Mouse (Mus musculus) forebrain, embryonic 11.5 days (tissue): ENCODE measurements around the gene Fam192a. TPM values are rescaled to one million over a fixed set of nuclear protein-coding genes. Genes with fewer than 3 reads are reported as not detected.

Source experiments
- ATAC-seq: fragments of 200-750 bp; cut with Nextera tagmentation; replicated peaks from 2 replicates; pipeline ENCODE4 v1.8.0; 2017; ENCODE audit warnings: moderate TSS enrichment; ENCODE audit not compliant: low FRiP score
- DNase-seq: peaks from one replicate; pipeline ENCODE4 v3.0.0-alpha.2; 2017; ENCODE audit warnings: low spot score
- H3K27ac ChIP-seq: fragments of 300-500 bp; sonication (generic); 2 replicates; pipeline ENCODE4 v1.5.1; 2014; ENCODE audit warnings: low read depth, low read length
- H3K27me3 ChIP-seq: fragments of 300-500 bp; sonication (generic); 2 replicates; pipeline ENCODE4 v1.6.1; 2014; ENCODE audit warnings: mild to moderate bottlenecking, low read length, mixed read lengths; ENCODE audit not compliant: control insufficient read depth, insufficient read depth
- H3K36me3 ChIP-seq: fragments of 300-500 bp; sonication (generic); 2 replicates; pipeline ENCODE4 v1.6.1; 2014; ENCODE audit warnings: mild to moderate bottlenecking, low read length, moderate library complexity, mixed read lengths; ENCODE audit not compliant: control insufficient read depth, insufficient read depth
- H3K4me1 ChIP-seq: fragments of 300-500 bp; sonication (generic); replicated peaks from 2 replicates; pipeline ENCODE4 v1.6.1; 2014; ENCODE audit warnings: low read length, mixed read lengths; ENCODE audit not compliant: control insufficient read depth, insufficient read depth
- H3K4me2 ChIP-seq: fragments of 300-500 bp; sonication (generic); 2 replicates; pipeline ENCODE4 v1.6.1; 2014; ENCODE audit warnings: low read depth, mild to moderate bottlenecking, low read length, moderate library complexity, mixed read lengths; ENCODE audit not compliant: severe bottlenecking
- H3K4me3 ChIP-seq: fragments of 300-500 bp; sonication (generic); 2 replicates; pipeline ENCODE4 v1.5.1; 2014; ENCODE audit warnings: low read depth, low read length
- H3K9ac ChIP-seq: fragments of 300-500 bp; sonication (generic); 2 replicates; pipeline ENCODE4 v1.6.1; 2014; ENCODE audit warnings: low read length
- H3K9me3 ChIP-seq: fragments of 300-500 bp; sonication (generic); 2 replicates; pipeline ENCODE4 v1.6.1; 2016; ENCODE audit warnings: low read length, mixed read lengths; ENCODE audit not compliant: control insufficient read depth
- WGBS: fragments of 180-500 bp; shearing (Covaris S2); extraction: QIAGEN DNeasy Blood & Tissue Kit; methylation state at CpG from one replicate; pipeline ENCODE4 v1.1.7; 2014; 5-methylcytosine and 5-hydroxymethylcytosine counted together
- polyA plus RNA-seq: library from polyadenylated mRNA; unstranded; fragments of >200 nt; fragmentation: Nextera tagmentation; extraction: Ambion mirVana; gene quantifications from 2 replicates; pipeline ENCODE4 v1.2.1, GENCODE M21; 2014

Gene Fam192a
- polyA plus RNA-seq, 1 experiment from 2014 or later, result 108 TPM

DNA sequence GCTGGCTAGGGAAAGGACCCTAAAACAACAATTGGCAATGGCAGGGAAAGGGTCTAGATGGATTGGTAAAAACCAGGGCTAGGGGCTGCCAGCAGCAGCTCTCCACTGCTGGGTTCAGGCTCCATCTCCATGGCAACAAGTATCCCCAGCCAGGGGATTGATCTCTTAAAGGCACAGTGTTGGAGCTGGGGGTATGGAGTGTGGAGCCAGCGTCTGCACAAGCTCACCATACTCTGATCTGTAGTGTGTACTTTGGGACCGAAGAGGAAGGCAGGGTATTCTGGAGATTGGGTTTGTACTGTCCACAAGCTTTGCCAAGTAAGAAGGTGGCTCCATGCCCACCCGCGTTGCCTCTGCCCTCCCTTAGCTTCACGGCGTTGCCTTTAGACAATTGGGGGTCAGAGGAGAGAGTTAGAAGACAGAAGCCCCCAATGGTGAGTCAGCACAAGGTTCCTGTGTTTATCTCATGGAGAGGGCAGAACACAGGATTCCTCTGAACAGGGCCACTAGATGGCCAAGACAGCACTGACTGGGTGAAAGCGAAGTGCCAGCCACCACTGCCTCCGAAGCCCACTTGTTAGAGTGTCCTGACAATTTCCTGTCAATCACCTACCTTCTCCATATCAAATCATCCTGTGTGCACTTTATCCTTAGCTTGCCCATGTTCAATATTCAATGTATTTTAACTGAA, 34.5 kb downstream of the Fam192a start:
- Histone ChIP-seq H3K27me3 (no peaks in the 10 kb centered on the region), H3K4me1 (peaks cover 13% of the 10 kb centered on the region), H3K27ac (peak overlapping the region; percentile 59), H3K9me3 (no peaks in the 10 kb centered on the region), H3K4me2 (0 out of 2 replicates have a peak overlapping the region, but pooled peaks have one; percentile 26), H3K4me3 (no peak overlapping the region), H3K36me3 (no peaks in the 10 kb centered on the region), H3K9ac (peak overlapping the region; percentile 37)
- peak; percentile 66 for DNase-seq
- ATAC-seq, result peak; percentile 89
- WGBS, result 57% methylated on average over 8 of the region's 8 CpGs

DNA sequence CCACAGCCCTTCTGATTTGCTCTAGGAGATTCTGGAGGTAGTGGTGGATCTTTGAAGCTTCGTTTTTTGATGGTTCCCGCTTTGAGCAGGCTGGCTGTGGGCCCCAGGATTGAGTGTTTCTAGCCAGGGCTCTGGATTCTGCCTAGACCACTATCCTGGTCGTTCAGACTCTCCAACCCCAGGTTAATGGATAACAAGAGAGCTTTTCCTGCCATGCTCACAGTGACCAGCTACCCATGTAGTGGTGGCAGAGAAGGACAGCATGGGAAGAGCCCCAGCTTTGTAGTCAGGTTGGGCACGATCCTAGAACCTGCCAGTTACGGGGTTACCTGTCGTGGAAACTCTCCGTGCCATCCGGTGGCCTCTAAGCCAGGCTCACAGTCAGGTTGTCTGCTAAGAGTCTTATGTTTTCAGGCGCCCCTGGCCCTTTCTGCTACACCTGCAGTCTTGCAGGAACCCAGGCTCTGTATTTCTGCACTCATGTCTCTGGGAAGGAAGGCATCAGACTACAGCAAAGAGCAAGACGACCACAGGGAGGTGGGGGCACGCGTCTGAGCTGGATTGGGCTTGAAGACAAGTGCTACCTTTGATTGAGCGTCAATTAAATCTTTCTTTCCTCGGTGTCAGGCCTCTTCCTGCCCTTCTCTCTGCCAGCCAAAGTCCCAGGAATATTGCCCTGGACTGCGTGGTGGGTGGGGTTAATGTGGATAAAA, 35.2 kb downstream of the Fam192a start:
- peak; percentile 31; the same call in 1 of the 2 replicates for ATAC-seq
- 0 out of 2 replicates have a peak overlapping the region, but pooled peaks have one; percentile 26 for H3K4me2 ChIP-seq

DNA sequence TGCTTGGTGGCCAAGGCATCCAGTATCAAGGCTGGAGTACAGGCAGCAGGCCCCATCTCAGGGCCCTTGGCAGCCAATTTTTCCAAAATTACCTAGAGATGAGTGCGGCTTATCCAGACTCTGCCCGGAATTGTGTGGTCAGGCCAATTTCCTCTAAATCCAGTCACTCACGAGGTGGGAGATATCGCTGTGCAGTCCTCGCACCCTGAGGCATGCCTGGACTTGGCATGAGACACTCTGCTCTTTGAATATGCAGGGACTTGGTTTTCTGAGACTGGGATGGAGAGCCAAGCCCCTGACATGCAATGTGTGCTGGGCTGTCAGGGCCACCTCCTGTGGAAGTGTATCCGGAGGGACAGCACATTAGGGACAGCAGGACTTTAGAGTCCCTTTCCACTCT, 35.8 kb downstream of the Fam192a start:
- 79% methylated on average over 6 of the region's 6 CpGs for WGBS
- Histone ChIP-seq H3K4me3 (no peak overlapping the region), H3K27me3 (no peaks in the 10 kb centered on the region), H3K9me3 (no peaks in the 10 kb centered on the region), H3K36me3 (no peaks in the 10 kb centered on the region), H3K4me2 (no peak overlapping the region), H3K27ac (peak overlapping the region; percentile 59; the same call in 1 of the 2 replicates), H3K4me1 (peaks cover 19% of the 10 kb centered on the region), H3K9ac (no peak overlapping the region; the same call in 1 of the 2 replicates)
- ATAC-seq, result no peak
- DNase-seq, result no peak

More for the DNA sequence above, 35.2 kb downstream of the Fam192a start:
- Histone ChIP-seq H3K27ac (peak overlapping the region; percentile 59), H3K9ac (peak overlapping the region; percentile 37), H3K36me3 (no peaks in the 10 kb centered on the region), H3K27me3 (no peaks in the 10 kb centered on the region), H3K9me3 (no peaks in the 10 kb centered on the region), H3K4me3 (no peak overlapping the region), H3K4me1 (peaks cover 13% of the 10 kb centered on the region)
- no peak for DNase-seq
- WGBS, result 52% methylated on average over 15 of the region's 15 CpGs

DNA sequence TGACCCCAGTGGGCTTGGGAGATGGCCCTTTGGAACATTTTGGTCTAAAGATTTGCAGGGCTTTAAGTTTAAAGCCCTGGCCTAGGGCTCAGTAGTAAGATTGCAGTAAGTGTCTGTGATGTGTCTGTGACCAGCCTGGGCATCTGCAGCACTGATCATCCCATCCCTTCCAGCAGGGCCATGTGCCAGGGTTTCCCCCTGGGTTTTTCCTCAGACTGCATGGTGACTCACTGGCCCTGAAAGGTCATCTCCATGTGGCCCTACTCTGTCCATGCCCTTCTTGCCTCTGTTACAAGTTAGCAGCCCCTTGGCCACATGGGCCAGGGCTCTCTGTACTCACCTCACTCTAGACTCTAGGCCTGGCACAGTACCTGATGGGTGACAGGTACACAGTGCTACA, 37.4 kb downstream of the Fam192a start:
- Histone ChIP-seq H3K36me3 (no peaks in the 10 kb centered on the region), H3K4me2 (no peak overlapping the region), H3K4me3 (no peak overlapping the region), H3K27me3 (no peaks in the 10 kb centered on the region), H3K27ac (no peak overlapping the region), H3K9me3 (no peaks in the 10 kb centered on the region), H3K4me1 (peaks cover 21% of the 10 kb centered on the region), H3K9ac (no peak overlapping the region)
- DNase-seq (no peak), ATAC-seq (no peak)

DNA sequence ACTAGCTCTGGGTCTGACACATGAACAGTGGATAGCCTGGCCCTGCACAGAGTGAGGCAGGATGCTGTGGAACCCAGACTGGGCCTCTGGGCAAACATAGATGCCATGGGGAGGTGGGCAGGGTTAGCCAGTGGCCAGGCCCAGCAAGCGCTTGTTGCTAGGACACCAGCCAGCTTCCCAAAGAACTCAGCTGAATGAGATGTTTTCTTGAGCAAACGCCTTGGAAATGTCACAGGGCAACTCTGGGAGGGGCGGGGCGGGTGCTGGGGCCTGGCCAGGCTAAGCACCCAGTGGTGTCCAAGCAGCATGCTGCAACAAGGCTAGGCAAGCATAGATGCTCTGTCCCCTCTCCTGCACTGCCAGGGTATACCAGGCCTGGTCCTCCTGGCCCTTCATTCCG, 40.5 kb downstream of the Fam192a start:
- 34% methylated on average over 5 of the region's 5 CpGs for WGBS
- Histone ChIP-seq H3K27ac (no peak overlapping the region), H3K27me3 (no peaks in the 10 kb centered on the region), H3K36me3 (no peaks in the 10 kb centered on the region), H3K9me3 (no peaks in the 10 kb centered on the region), H3K4me3 (no peak overlapping the region), H3K4me1 (peaks cover 10% of the 10 kb centered on the region), H3K4me2 (no peak overlapping the region), H3K9ac (no peak overlapping the region)
- DNase-seq, result peak; percentile 64
- peak; percentile 74 for ATAC-seq

DNA sequence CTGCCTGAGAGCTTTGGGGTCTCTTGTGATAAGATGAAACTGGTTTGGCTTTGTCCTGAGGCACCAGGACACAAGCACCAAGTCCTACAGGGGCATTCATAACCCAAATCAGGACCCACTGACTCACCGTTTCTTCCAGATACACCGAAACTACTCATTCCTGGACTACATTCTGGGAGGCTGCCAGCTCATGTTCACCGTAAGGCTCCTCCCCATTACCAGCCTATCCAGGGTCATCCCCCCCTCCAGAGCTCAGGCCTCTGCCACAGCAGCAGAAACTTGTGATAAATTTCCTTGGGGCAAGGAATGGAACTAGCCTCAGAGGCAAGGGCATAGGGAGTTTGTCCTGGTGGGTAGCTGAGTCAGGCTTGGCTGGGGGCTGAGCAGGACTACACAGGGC, 44.5 kb downstream of the Fam192a start:
- 84% methylated on average over 3 of the region's 3 CpGs for WGBS
- no peaks in the 10 kb centered on the region for H3K36me3 ChIP-seq
- H3K4me3 ChIP-seq, result no peak overlapping the region
- no peaks in the 10 kb centered on the region for H3K27me3 ChIP-seq
- DNase-seq (no peak), ATAC-seq (no peak)
- no peak overlapping the region for H3K4me2 ChIP-seq
- H3K9me3 ChIP-seq, result no peaks in the 10 kb centered on the region
- H3K27ac ChIP-seq, result no peak overlapping the region
- H3K9ac ChIP-seq, result no peak overlapping the region
- peaks cover 12% of the 10 kb centered on the region for H3K4me1 ChIP-seq

DNA sequence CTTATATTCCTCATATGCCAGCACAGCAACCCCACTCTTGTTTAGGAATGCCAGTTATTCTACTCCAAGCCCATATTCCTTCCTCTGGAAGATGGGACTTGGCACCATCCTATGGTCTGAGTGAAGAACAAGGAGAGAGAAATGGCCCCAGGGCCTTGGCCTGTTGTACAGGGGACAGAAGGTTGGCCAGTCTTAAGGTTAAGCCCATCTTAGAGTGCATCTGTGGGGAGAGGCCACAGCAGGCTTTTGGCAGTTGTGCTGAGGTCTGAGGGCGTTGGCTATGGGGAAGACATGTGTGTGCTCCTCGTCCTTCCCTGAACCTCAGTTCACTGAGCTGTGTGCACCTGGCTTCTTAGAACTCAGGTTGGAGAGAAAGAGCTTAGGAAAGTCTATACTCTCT, 49.1 kb downstream of the Fam192a start:
- H3K4me3 ChIP-seq, result no peak overlapping the region
- H3K27ac ChIP-seq, result peak overlapping the region; percentile 87; the same call in 1 of the 2 replicates
- no peaks in the 10 kb centered on the region for H3K36me3 ChIP-seq
- no peaks in the 10 kb centered on the region for H3K9me3 ChIP-seq
- H3K9ac ChIP-seq, result no peak overlapping the region
- no peak overlapping the region for H3K4me2 ChIP-seq
- H3K27me3 ChIP-seq, result no peaks in the 10 kb centered on the region
- peaks cover 21% of the 10 kb centered on the region for H3K4me1 ChIP-seq
- ATAC-seq, result no peak
- 95% methylated on average over 2 of the region's 2 CpGs for WGBS
- DNase-seq, result no peak

DNA sequence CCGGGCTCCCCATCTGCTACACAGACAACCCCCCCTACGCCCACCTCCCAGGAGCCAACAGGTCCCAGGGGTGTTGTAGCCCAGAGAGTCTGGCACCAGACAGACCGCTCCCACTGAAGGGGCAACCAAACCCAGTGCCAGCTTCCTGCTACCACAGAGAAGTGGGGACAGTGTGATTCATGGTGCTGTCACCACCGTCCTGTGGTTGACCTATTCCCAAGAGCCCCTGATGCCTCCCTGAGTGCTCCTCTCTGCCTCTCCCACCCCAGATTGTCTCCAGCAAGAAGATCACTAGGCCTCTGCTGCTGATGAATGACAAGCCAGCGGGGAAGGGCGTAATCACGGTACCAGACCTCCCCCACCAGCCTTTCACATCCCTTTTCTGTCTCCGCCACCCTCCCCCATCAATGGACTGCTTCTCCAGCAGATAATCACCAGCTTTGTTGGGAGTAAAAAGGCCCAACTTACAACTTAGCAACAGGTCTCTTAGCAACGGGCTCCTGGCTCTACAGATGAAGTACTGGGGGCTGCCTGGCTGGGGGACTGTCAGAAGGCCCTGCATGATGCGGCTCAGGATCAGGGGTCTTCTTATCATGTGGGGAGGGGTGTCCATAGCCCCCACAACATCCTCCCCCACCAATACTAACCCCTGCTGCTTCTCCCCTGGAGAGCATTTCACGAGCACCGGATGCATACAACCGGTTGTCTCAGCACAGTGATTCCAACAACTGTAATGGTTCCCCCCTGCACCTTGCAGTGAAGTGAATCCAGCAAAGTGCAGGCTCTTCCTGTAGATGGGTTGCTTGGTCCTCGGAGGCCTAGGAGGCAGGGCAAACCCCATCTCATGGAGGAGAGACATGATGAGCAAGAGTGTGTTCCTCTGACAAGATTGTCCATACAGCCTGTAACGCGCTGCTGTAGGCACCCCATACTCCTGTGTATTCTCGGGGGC, 50.0 kb downstream of the Fam192a start:
- peak overlapping the region; percentile 12; the same call in 1 of the 2 replicates for H3K4me2 ChIP-seq

More for the DNA sequence above, 50.0 kb downstream of the Fam192a start:
- DNase-seq, result peak; percentile 87
- peak overlapping the region; percentile 47 for H3K9ac ChIP-seq
- no peaks in the 10 kb centered on the region for H3K27me3 ChIP-seq
- no peaks in the 10 kb centered on the region for H3K9me3 ChIP-seq
- no peak overlapping the region for H3K4me3 ChIP-seq
- WGBS, result 25% methylated on average over 17 of the region's 17 CpGs
- peak; percentile 90 for ATAC-seq
- peaks cover 21% of the 10 kb centered on the region for H3K4me1 ChIP-seq
- H3K27ac ChIP-seq, result peak overlapping the region; percentile 87
- H3K36me3 ChIP-seq, result no peaks in the 10 kb centered on the region
